Mouse (Mus musculus): ENCODE results near the gene Vrk3.
"Not testable (repeated sequence)": the region's sequence is repeated elsewhere in the genome, so short reads cannot be mapped to it uniquely, and the experiment has no call there.

The Vrk3 gene

DNA sequence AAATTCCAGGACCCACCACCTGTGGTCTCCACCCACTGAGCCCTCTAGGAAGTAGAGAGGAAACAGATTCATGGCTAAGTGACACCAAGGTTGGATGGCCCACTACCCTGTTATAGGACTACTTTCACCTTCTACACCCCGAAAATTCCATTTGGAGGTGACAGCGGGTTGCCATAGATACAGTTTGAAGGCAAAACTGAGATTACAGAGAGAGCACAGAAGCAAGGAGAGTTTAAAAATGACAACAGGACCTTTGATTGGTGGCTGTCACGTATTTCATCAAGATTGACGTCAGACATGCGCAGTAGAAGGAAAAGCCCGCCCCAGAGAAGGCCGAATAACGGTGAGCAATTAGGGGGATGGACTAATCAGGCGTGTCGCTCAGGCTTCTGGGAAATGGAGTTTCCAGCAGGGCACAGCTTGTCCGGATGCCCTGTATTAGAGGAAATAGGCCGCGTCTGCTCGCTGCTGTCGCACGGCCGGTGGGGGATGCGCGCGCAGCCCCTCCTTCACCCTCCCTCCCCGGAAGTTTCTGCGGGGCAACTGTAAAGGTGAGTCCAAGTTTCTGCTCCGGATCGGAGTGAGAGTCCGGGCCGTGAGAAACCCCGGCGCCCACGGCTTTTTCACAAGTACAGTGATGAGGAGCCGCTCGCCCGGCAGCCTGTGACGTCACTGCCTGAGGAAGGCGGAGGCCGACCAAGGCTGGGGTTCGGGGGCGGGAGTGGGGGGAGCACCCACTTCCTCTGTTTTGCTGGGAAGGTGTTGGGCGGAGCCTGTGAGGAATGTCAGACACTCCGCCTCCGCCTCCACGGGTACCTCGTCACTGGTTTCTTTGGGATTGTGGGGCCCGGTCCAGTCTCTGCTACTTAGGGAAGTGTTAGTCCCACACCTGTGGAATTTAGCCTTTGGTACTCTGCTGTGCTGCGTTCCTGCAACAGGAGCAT lies at the start of gene Vrk3:
TSS of gene Vrk3 (plus strand) at position 313 of the 944 bp plus-strand sequence.
- peak; percentile 98 to 99 for DNase-seq (ENCODE audit: low spot score in 2 of 2)

DNA sequence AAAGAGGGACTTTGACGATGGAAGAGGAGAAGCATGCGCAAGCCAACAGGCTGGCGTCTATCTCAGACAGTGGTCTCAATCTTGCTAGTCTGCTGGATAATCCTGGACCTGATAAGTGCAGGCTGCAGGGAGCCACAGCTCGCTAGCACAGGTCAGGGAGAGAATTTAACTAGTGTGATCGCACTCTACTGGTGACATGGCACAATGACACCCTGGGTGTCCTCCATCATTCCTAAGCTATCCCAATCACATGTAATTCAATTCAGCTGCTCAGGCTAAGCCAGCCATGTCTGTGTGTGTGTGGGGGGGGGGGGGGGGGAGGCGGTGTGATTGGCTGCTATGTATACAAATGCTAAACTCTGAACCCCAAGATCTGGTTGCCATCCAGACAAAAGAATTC lies 46.3 kb upstream of the Vrk3 start:
- DNase-seq (ENCODE audit: low spot score in 2 of 2), result peak in 1 of 2 experiments; percentile 6

DNA sequence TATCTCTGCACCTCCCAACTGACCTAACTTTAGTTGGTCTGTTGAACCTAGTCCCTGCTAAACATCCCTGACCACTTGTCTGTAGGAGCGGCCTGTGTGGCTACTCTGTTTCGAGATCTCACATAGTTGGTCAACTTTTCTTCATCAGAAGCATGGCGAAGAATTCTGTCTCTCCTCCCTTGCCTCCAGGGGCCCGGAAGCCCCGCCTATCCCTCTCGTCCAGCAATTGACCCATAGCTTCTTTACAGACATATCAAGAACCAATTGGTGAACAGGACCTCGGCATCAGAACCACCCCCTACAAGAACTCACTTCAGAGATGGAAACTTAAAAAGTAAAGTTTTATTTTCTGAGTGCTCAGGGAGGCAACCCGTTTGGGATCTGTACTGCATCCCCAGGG lies 45.2 kb upstream of the Vrk3 start:
- no peak for DNase-seq (ENCODE audit: low spot score in 2 of 2)

DNA sequence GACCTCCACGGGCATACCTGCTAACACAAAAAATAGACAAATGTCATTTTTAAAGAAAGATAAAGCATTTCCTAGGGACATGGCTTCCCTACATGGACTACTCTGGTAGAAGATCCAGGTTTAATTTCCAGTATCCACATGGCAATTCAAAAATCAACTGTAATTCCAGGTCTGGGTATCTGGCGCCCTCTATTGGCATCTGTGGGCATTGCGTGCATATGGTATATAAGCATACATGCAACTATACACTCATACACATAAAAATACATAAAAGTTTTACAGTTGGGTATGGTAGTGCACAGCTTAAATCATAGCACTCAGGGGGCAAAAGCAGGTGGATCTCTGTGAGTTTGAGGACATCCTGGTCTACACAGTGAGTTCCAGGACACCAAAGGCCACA lies 43.9 kb upstream of the Vrk3 start:
- DNase-seq (ENCODE audit: low spot score in 2 of 2), result peak in 1 of 2 experiments; percentile 14

DNA sequence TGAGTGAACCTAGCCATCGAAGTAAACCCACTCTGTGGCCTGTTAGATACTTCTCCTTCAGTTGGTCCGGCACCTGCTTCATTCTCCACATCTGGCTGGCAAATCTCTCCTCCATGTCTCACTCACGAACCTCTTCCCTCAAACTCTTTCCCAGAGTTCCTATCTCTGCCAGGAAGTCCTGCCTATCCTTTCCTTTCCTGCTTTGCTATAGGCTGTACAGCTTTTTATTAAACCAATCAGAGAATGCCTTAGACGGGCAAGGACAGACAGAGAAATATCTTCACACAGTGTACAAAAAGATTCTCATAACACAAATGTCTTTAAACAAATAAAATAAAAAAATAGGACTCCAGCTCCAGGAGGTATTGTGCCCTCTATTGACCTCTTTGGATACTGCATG lies 43.1 kb upstream of the Vrk3 start:
- DNase-seq (ENCODE audit: low spot score in 2 of 2), result no peak

DNA sequence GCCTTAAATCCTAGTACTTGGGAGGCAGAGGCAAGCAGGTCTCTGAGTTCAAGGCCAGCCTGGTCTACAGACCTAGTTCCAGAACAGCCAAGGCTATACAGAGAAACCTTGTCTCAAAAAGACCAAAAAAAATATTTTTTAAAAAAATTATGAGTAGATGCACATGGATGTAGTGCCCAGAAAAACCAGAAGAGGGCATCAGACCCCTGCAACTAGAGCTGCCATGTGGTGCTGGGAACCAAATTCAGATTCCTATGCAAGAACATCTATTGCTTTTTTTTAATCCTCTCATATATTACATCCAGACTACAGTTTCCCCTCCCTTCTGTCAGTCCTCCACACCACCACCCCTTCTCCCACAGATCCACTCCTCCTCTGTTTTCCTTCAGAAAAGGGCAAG lies 41.9 kb upstream of the Vrk3 start:
- DNase-seq (ENCODE audit: low spot score in 2 of 2), result no peak

DNA sequence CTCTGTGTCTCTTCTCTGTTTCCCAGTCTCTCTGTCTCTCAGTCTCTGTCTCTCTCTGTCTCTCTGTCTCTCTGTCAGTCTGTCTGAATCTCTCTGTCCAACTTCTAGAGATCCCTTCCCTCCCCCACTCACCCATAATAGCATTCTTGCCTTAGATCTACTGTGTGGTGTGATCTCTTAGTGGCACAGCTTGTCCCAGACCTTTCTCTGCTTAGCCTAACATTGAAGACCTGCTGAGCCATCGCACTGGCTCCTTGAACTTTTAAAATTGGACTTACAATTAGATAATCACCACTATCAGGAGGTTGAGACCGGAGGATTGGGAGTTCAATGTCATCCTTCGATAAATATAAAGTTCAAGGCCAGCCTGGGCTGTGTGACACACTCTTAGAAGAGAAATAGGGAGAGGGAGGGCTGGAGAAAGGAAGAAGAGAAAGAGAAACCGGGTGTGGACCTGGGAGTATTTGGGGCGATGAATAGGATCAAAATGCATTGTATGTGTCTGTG lies 41.0 kb upstream of the Vrk3 start:
- no peak for DNase-seq (ENCODE audit: low spot score in 2 of 2)

DNA sequence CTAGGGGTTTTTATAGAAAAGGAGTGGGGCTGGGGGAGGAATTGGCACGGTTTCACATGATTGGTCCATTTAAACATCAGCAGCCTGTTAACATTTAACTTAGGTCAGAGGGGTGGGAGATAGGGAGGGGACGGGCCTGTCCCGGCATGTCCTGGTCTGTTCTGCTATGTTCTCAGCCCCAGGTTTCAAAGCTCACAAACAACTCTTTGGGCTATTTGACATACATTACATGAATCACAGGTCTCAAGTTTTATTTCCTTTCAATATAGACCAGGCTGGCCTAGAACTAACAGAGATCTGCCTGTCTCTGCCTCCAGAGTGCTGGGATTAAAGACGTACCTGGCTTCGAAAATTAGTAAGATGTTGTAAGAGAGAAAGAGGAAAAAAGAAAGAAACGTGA lies 40.1 kb upstream of the Vrk3 start:
- not testable (repeated sequence) for DNase-seq (ENCODE audit: low spot score in 2 of 2)

DNA sequence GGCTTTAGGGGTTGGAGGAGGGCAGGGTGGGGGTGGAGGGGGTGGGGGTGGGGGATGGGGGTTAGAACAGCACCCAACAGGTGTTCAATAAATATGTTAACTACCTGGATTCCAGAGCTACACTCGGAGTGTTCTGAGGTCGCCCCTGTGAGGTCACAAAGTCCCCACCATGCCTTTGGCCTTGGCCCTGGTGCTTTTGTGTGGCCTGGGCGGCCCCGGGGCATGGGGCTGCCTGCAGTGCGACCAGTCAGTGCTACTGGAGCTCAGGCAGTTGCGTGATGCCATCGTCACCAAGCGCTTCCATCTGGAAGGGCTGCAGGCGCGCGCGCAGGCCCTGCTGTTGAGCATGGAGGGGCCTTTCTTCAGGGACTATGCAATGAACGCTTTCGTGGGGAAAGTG lies 39.6 kb upstream of the Vrk3 start, which contains the start of gene Izumo2:
TSS of gene Izumo2 (plus strand) at position 169 of the 400 bp plus-strand sequence.
- no peak for DNase-seq (ENCODE audit: low spot score in 2 of 2)

DNA sequence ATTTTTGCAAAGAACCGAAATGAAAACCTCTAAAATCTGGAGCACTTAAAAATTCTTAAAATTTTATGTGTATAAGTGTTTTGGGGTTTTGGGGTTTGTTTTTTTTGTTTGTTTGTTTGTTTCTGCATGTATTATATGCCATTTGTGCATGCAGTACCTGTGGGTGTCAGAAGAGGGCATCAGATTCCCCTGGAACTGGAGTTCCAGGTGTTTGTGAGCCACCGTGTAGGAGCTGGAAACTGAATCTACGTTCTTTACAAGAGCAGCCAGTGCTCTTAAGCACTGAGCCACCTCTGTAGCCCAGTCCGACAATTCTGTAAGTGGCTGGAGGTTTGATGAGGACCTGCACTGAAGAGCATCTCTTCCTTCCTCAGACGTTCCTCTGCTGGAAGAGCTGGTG lies 38.3 kb upstream of the Vrk3 start:
- no peak for DNase-seq (ENCODE audit: low spot score in 2 of 2)

DNA sequence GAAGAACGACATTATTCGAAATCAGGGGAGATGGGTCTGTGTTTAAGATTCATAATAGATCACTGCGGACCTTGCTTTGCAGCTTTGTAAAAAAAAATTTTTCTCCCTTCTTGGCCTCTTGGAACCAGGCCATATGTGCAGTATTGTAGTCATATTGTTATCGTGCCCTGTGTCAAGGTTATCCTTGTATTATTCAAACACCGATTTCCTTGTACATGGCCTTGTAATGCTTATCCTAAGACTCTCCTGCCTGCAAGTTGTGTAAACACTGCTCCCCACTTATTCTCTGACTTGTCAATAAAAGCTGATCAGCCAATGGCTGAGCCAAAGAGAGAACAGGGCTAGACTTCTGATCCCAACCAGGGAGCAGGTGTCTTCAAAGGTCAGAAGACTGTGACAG lies 26.2 kb upstream of the Vrk3 start:
- no peak for DNase-seq (ENCODE audit: low spot score in 2 of 2)

DNA sequence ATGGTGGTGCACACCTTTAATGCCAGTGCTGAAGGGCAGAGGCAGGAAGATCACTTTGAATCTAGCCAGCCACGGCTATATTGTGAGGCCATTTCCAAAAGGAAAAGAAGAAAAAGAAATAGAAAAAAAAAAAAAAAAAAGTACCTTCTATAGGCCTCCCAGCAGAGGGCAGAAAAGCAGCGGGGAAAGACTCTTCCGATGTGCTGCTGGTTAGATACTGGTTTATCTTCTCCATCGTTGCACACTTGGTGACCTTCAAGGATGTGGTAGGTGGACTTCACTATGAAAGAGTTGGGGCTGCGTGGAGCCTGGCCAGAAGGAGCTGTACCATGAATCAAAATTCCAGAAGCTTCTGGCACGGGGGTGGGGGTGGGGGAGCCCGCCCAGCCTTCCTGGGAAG lies 23.9 kb upstream of the Vrk3 start:
- no peak for DNase-seq (ENCODE audit: low spot score in 2 of 2)

DNA sequence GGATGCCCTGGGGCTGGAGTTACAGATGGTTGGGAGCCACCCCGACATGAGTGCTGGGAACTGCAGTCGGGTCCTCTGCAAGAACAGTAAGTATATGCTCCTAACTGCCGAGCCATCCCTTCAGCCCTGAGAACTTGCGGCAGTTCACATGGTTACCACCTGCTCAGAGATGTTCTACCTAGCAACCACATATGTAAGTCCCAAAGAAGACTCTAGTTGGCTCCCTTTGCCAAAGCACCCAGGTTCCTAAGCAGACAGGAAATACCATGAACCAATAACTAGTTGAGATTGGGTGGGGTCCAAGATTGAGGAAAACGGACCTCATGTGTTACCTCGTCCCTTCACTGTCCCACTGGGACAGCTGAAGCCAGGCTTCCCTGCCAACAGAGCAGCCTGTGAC lies 21.9 kb upstream of the Vrk3 start:
- DNase-seq (ENCODE audit: low spot score in 2 of 2), result no peak

DNA sequence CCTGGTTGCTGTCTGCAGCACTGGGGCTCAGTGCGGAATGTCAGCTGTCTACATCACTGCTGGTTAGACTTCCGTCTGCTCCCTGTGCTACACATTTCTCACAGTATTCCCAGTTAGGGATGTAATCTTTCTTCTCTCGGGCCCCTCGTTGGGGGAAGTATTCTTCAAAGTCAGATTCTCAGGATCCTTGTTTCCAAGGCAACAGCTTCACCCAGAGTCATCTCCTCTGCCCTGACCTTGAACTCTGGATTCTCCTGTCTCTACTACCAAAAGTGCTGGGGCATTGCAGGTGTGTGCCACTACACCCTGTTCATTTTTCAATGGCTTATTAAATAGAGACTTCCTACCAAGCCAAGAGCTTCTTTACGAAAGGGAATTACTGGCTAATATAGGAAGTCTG lies 21.1 kb upstream of the Vrk3 start:
- DNase-seq (ENCODE audit: low spot score in 2 of 2), result no peak

DNA sequence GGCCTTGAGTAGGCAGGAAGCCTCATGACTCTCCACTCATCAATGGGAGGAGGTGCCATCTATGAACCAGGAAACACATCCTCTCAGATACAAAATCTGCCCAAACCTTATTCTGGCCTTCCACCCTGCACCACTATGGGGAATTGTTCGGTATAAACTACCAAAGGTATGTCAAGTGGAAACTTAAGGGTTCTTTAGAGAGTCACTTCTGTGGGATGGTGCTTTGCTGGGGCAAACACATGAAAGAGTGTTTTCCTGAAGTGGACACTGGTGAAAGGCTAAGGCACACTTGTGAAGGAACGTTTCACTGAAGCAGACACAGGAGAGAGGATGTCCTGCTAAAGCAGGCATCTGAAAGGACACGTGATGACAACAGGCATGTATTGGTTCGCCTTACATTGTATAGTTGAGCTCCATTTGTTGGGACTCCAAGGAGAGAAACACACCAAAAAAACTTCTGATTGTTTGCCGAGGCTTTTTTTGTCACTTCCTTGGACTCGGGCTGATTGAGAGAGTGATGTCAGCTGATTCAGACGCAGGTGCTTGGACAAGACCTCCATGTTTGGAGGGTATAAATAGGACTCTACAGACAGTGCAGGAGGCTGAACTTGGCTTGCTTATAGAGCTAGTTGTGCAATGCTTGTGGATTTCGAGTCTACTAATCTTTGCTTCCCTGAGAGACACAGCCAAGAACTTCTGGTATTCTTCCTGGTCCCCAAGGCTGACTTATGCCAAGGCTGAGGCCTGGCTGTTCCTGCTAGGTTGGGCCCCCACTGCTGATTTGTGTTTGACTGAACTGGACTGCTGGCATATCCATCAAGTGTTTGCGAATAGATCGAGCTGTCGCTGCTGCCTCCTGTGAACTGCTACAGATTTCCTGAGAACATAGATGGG lies 19.9 kb upstream of the Vrk3 start:
- no peak for DNase-seq (ENCODE audit: low spot score in 2 of 2)

DNA sequence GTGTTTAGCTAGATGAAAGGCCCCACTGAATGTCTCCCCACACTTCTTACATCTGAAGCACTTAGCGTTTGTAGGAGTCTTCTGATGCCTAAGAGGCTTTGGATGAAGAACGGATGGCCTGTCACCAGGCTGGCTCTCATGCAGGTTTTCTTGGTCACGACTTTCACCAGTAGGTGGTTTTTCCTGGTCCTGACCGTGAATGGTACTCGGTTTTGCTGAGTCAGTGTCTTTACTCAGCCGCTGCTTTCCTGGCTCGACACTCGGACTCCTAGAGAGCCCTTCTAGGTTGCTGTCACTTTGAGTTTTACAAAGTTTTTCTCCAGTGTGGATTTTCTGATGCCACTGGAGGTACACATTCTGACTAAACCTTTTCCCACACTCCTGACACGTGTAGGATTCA lies 14.5 kb upstream of the Vrk3 start:
- DNase-seq (ENCODE audit: low spot score in 2 of 2), result no peak

DNA sequence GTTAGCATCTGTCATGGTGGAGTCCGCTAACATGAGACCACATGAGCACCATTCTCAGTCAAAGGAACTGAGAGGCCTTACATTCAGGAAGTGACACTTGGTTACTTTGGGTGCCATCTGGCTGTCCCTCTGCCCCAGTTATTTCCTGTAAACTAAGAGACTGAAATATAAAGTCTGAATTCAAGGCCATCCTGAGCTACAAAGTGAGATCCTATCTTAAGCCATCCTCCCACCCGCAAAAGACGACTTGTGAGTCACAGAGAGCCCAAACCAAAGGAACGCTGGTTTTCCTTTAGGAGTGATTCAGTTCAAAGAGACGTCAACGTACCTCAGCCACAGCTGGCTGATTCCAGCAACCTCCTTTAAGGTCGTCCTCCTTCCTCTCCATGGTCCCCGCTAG lies 6.9 kb upstream of the Vrk3 start:
- no peak for DNase-seq (ENCODE audit: low spot score in 2 of 2)

DNA sequence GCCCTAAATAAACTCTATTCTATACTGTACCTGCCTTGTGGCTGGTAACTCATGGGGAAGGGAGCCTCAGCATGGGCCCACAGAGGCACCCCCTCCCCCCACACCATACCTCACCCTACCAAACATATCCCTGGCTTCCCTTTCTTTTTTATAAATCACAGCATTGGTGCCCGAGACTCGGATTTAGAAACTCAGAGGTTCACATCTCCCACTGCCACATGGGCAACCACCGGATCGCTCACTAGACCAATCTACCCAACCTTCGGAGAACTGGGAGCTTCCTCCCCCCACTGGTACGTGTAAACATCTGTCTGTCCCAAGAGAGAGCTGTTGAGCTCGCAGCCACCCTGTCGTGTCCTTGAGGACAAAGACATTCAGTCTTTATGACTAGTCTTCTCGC lies 3.9 kb upstream of the Vrk3 start:
- no peak for DNase-seq (ENCODE audit: low spot score in 2 of 2)

DNA sequence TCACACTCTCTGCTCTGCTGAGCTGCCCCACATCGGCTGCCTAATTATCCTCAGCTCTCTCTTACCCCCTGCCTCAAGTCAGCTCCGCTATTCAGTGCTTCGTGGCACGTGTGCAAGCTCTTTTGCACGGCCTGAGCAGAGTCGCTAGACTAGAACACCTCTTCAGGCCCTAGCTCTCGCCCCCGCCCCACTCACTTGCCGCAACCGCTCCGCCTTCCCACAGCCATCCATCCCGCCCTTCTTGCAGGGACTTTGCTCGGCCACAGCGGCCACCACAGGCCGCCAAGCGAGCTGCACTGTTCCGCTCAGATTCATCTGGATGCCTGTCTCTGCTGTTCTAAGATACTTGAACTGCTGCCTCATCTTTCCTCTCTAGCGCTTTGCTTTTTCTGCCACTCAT lies 3.1 kb upstream of the Vrk3 start:
- DNase-seq (ENCODE audit: low spot score in 2 of 2), result peak; percentile 30 to 57

DNA sequence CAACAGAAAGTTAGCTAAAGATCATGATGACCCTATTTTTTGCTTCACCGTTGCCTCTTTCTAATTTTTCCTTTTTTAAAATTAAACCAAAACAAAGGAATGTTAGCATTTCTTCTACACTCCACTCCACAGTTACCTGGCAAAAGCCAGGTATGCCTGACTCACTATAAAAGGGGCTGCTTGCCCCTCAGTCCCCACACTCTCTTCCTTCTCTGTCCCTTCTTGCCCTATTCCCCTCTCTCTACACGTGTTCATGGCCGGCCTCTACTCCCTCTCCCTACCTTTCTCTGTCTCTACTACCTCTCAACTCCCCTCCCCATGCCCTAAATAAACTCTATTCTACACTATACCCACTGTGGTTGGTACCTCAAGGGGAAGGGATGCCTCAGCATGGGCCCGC lies 1.1 kb upstream of the Vrk3 start:
- DNase-seq (ENCODE audit: low spot score in 2 of 2), result no peak

DNA sequence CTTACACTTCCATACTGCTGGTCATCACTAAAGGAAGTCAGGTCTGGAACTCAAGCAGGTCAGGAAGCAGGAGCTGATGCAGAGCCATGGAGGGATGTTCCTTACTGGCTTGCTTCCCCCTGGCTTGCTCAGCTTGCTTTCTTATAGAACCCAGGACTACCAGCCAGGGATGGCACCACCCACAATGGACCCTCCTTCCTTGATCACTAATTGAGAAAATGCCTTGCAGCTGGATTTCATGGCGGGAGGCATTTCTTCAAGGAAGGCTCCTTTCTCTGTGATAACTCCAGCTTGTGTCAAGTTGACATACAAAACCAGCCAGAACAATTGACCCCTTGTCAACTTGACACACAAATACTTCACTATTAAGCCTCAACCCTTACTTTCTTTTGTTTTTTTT lies 2.7 kb downstream of the Vrk3 start, which contains the start of gene Zfp473:
TSS of gene Zfp473 (minus strand) at position 101 of the 400 bp plus-strand sequence.
- DNase-seq (ENCODE audit: low spot score in 2 of 2), result not testable (repeated sequence)

DNA sequence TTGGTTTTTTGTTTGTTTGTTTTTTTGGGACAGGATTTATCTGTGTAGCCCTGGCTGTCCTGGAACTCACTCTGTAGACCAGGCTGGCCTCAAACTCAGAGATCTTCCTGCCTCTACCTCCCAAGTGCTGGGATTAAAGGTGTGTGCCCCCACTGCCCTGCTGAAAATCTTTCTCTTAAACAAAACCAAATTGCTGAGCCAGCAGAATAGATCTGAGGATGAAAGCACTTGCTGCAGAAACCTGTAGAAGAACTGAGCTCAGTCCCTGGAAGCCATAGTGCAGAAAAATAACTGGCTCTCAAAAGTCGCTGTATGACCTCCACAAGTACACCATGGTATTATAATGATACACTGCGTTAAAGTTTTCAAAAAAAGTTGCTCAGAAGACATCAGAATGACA lies 9.0 kb downstream of the Vrk3 start:
- DNase-seq (ENCODE audit: low spot score in 2 of 2), result no peak

Data from heart, adult 9 months (tissue).